In the genomic region with DNA sequence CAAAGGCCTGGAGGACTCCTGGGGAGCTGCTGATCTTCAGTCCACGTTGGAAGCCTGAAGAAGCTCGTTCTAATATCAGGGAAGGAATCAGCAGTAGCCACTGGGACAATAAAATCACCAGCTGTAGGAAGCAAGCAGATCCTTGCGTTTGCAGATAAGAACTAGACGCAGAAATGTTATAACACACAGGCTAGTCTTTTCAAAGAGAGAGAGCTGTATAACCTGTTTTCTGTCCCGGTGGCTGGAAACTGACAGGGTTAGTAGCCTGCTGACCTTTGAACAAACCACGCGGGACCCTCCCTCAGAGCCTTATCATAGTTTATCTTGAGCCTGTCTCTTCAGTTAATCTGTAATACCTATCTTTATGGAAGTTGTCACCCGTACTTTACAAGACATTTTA, we compare ENCODE assay signal across 24 mouse cellular contexts.
DNase-seq lines count a peak whose midpoint lies in the region; ATAC-seq and TF ChIP-seq lines count a peak whose summit lies in the region.
"Had no signal": no experiment of that assay in that cellular context is flagged by ENCODE, and none has a peak within 500 bp of the region (broad histone marks: within the 10 kb centered on the region; RNA-seq: fewer than 3 reads in every experiment).

No protein-coding gene starts in this region.

- DNase-seq in hindbrain, embryonic 11.5 days (ENCODE audit: low spot score): no peak
- DNase-seq in hindbrain, postnatal 0 days (ENCODE audit: low spot score): no peak
- no peak for DNase-seq in stomach, postnatal 0 days (ENCODE audit: low spot score)
- DNase-seq in embryonic facial prominence, embryonic 10.5 days (ENCODE audit: low spot score): no peak
- no peak for DNase-seq in cerebellum, adult 11-12 months
- no peak for DNase-seq in gastrocnemius, postnatal 10 days
- DNase-seq: adrenal gland, postnatal 14 days; cerebellum, adult 8-10 months; gastrocnemius, postnatal 25 days; heart, adult 18-20 months; heart, postnatal 14 days; kidney, adult 18-20 months; liver, postnatal 0 days; right cerebral cortex, postnatal 14 days; thymus, postnatal 14 days had no signal

- peak overlapping the region; percentile 42; the same call in 1 of the 2 replicates for H3K27ac ChIP-seq in hindbrain, embryonic 11.5 days (ENCODE audit: low read depth, low read length)
- no peak overlapping the region for H3K27ac ChIP-seq in hindbrain, postnatal 0 days
- H3K27ac ChIP-seq in stomach, embryonic 16.5 days (ENCODE audit: low read length): no peak overlapping the region
- no peak overlapping the region for H3K27ac ChIP-seq in stomach, postnatal 0 days (replicated peaks)
- peak overlapping the region; percentile 57; the same call in 1 of the 2 replicates for H3K27ac ChIP-seq in embryonic facial prominence, embryonic 10.5 days (replicated peaks)
- H3K27ac ChIP-seq: embryonic facial prominence, embryonic 13.5 days; heart, embryonic 13.5 days; hindbrain, embryonic 15.5 days; limb, embryonic 10.5 days; neural tube, embryonic 12.5 days had no signal

- no peak for TF ChIP-seq CTCF in hindbrain, postnatal 0 days (IDR thresholded peaks at IDR 0.05; ENCODE audit: low read depth)
- TF ChIP-seq CTCF in stomach, postnatal 0 days (IDR thresholded peaks at IDR 0.05; ENCODE audit: low read depth): no peak

- no peaks in the 10 kb centered on the region for H3K36me3 ChIP-seq in hindbrain, embryonic 11.5 days (ENCODE audit: control insufficient read depth, insufficient read depth, low read length)
- H3K36me3 ChIP-seq in hindbrain, postnatal 0 days (ENCODE audit: insufficient read depth, low read length): no peaks in the 10 kb centered on the region
- H3K36me3 ChIP-seq in stomach, embryonic 16.5 days (ENCODE audit: control insufficient read depth, insufficient read depth, low read length): no peaks in the 10 kb centered on the region
- H3K36me3 ChIP-seq in stomach, postnatal 0 days (ENCODE audit: control insufficient read depth, insufficient read depth, low read length): no peaks in the 10 kb centered on the region
- no peaks in the 10 kb centered on the region for H3K36me3 ChIP-seq in embryonic facial prominence, embryonic 10.5 days (replicated peaks)
- H3K36me3 ChIP-seq: embryonic facial prominence, embryonic 13.5 days; heart, embryonic 13.5 days; hindbrain, embryonic 15.5 days; limb, embryonic 10.5 days; midbrain, embryonic 13.5 days; neural tube, embryonic 12.5 days had no signal

- H3K4me3 ChIP-seq in hindbrain, embryonic 11.5 days (ENCODE audit: low read depth, low read length): no peak overlapping the region
- no peak overlapping the region for H3K4me3 ChIP-seq in hindbrain, postnatal 0 days (ENCODE audit: low read length)
- H3K4me3 ChIP-seq in stomach, embryonic 16.5 days (replicated peaks; ENCODE audit: low read length): no peak overlapping the region
- H3K4me3 ChIP-seq in stomach, postnatal 0 days (ENCODE audit: low read depth, low read length): no peak overlapping the region
- H3K4me3 ChIP-seq in embryonic facial prominence, embryonic 10.5 days: no peak overlapping the region
- H3K4me3 ChIP-seq: embryonic facial prominence, embryonic 13.5 days; erythroblast, embryonic 14.5 days; heart, embryonic 13.5 days; hindbrain, embryonic 15.5 days; limb, embryonic 10.5 days; midbrain, embryonic 13.5 days; neural tube, embryonic 12.5 days had no signal

- WGBS in hindbrain, embryonic 11.5 days: 47% methylated on average over 8 of the region's 8 CpGs
- whole genome bisulfite sequencing in hindbrain, postnatal 0 days: 47% methylated on average over 8 of the region's 8 CpGs
- 15% methylated on average over 8 of the region's 8 CpGs for WGBS in stomach, embryonic 16.5 days
- WGBS in stomach, postnatal 0 days: 31% methylated on average over 8 of the region's 8 CpGs
- 39% methylated on average over 8 of the region's 8 CpGs for WGBS in embryonic facial prominence, embryonic 10.5 days

- H3K4me2 ChIP-seq in hindbrain, embryonic 11.5 days (replicated peaks; ENCODE audit: low read depth, low read length): no peak overlapping the region
- no peak overlapping the region for H3K4me2 ChIP-seq in hindbrain, postnatal 0 days (ENCODE audit: low read depth, low read length)
- no peak overlapping the region for H3K4me2 ChIP-seq in stomach, embryonic 16.5 days (ENCODE audit: low read depth, low read length)
- no peak overlapping the region for H3K4me2 ChIP-seq in stomach, postnatal 0 days (replicated peaks; ENCODE audit: low read depth)
- H3K4me2 ChIP-seq: embryonic facial prominence, embryonic 13.5 days; heart, embryonic 13.5 days; hindbrain, embryonic 15.5 days; midbrain, embryonic 13.5 days had no signal

- H3K4me1 ChIP-seq in hindbrain, embryonic 11.5 days (replicated peaks; ENCODE audit: control insufficient read depth, insufficient read depth, low read length): peaks cover 15% of the 10 kb centered on the region
- H3K4me1 ChIP-seq in hindbrain, postnatal 0 days (ENCODE audit: insufficient read depth, low read length): peaks cover 6% of the 10 kb centered on the region; the same call in 1 of the 2 replicates
- peaks cover 16% of the 10 kb centered on the region; the same call in 1 of the 2 replicates for H3K4me1 ChIP-seq in stomach, embryonic 16.5 days (ENCODE audit: control insufficient read depth, insufficient read depth, low read length)
- no peaks in the 10 kb centered on the region for H3K4me1 ChIP-seq in stomach, postnatal 0 days (replicated peaks; ENCODE audit: control insufficient read depth, insufficient read depth)
- H3K4me1 ChIP-seq in embryonic facial prominence, embryonic 10.5 days: peaks cover 33% of the 10 kb centered on the region

- TF ChIP-seq EP300 in stomach, postnatal 0 days (optimal IDR thresholded peaks at IDR 0.05): no peak

- no peak for ATAC-seq in hindbrain, embryonic 11.5 days (ENCODE audit: low FRiP score)
- ATAC-seq in hindbrain, postnatal 0 days: no peak
- no peak for ATAC-seq in stomach, embryonic 16.5 days (ENCODE audit: insufficient read depth, low FRiP score)
- ATAC-seq in stomach, postnatal 0 days (ENCODE audit: low FRiP score, low TSS enrichment): no peak
- ATAC-seq: liver, postnatal 0 days; lung, postnatal 0 days had no signal

- no peaks in the 10 kb centered on the region; the same call in 1 of the 2 replicates for H3K27me3 ChIP-seq in hindbrain, embryonic 11.5 days (ENCODE audit: control insufficient read depth, insufficient read depth, low read length)
- H3K27me3 ChIP-seq in hindbrain, postnatal 0 days (ENCODE audit: insufficient read depth, low read length): no peaks in the 10 kb centered on the region
- no peaks in the 10 kb centered on the region for H3K27me3 ChIP-seq in stomach, embryonic 16.5 days (ENCODE audit: control insufficient read depth, insufficient read depth, low read length)
- no peaks in the 10 kb centered on the region for H3K27me3 ChIP-seq in stomach, postnatal 0 days (ENCODE audit: control insufficient read depth, insufficient read depth, low read length)
- H3K27me3 ChIP-seq in embryonic facial prominence, embryonic 10.5 days (replicated peaks; ENCODE audit: low read depth, poor library complexity, severe bottlenecking): peaks cover 42% of the 10 kb centered on the region
- H3K27me3 ChIP-seq: hindbrain, embryonic 15.5 days; neural tube, embryonic 12.5 days had no signal

- no peaks in the 10 kb centered on the region for H3K9me3 ChIP-seq in hindbrain, embryonic 11.5 days (ENCODE audit: control insufficient read depth, low read length)
- no peaks in the 10 kb centered on the region for H3K9me3 ChIP-seq in hindbrain, postnatal 0 days (ENCODE audit: low read length)
- no peaks in the 10 kb centered on the region for H3K9me3 ChIP-seq in stomach, embryonic 16.5 days (replicated peaks; ENCODE audit: control insufficient read depth, low read length)
- H3K9me3 ChIP-seq in stomach, postnatal 0 days (ENCODE audit: control insufficient read depth, low read length): no peaks in the 10 kb centered on the region
- no peaks in the 10 kb centered on the region for H3K9me3 ChIP-seq in embryonic facial prominence, embryonic 10.5 days
- H3K9me3 ChIP-seq: embryonic facial prominence, embryonic 13.5 days; heart, embryonic 13.5 days; hindbrain, embryonic 15.5 days; limb, embryonic 10.5 days; midbrain, embryonic 13.5 days; neural tube, embryonic 12.5 days had no signal

- no peak overlapping the region for H3K9ac ChIP-seq in hindbrain, embryonic 11.5 days (ENCODE audit: low read depth, low read length)
- no peak overlapping the region for H3K9ac ChIP-seq in hindbrain, postnatal 0 days (replicated peaks; ENCODE audit: low read length)
- H3K9ac ChIP-seq in stomach, embryonic 16.5 days (ENCODE audit: low read length): 0 out of 2 replicates have a peak overlapping the region, but pooled peaks have one; percentile 16
- H3K9ac ChIP-seq in stomach, postnatal 0 days (ENCODE audit: low read length): no peak overlapping the region
- H3K9ac ChIP-seq: embryonic facial prominence, embryonic 13.5 days; heart, embryonic 13.5 days; hindbrain, embryonic 15.5 days; liver, postnatal 0 days; midbrain, embryonic 13.5 days; neural tube, embryonic 12.5 days had no signal

Comparison
In these comparisons a context has a peak if more than half of its experiments do, and no peak if none do; other contexts are left out.
1. H3K27ac ChIP-seq: peak in hindbrain, embryonic 11.5 days (single experiment) and embryonic facial prominence, embryonic 10.5 days (single experiment); none in hindbrain, postnatal 0 days (single experiment), stomach, embryonic 16.5 days (single experiment) and stomach, postnatal 0 days (single experiment).